In the genomic region with DNA sequence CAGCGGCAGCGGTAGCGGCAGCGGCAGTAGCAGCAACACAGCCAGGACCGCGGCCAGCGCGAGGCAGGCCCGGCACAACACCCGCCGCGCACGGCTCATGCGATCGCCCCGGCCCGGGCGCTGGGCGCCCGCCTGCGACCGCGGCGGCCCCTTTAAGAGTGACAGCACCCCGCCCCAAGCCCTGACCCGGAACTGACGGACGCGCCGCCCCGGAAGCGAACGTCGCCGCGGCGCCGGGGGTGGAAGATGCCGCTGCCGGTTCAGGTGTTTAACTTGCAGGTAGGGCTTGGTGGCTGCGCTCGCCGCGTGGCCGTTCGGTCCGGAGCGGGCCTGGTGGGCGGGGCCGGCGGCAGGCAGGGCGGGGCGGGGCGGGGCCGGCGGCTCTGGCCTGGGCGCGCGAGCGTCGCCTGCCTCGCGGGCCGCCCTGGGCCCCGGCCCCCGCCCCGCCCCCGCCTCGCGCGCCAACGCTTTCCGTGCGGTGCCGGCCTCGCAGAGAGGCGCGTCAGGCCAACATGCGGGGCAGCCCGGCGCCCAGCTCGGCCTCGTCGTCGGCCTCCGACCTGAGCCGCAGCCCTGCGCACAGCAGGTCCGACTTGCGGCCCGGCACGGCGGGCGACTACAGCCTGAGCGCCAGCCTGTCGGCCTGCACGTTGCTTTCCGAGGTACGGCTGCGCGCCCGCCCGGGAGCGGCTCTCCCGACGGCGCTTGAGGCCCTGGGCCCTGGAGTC, we compare ENCODE assay signal across 7 mouse cellular contexts. TPM values are rescaled to one million over a fixed set of nuclear protein-coding genes. Genes with fewer than 3 reads are reported as not detected.
A peak's percentile ranks its signal among the peaks of the same experiment; 100 is the strongest.
DNase-seq lines count a peak whose midpoint lies in the region; ATAC-seq and TF ChIP-seq lines count a peak whose summit lies in the region.

A gene (minus strand): TSS at position 144 of the 728 bp plus-strand sequence.
A gene (plus strand): TSS at position 209 of the 728 bp plus-strand sequence.

- H3K27me3 ChIP-seq in intestine, postnatal 0 days (replicated peaks; ENCODE audit: control insufficient read depth, insufficient read depth, low read length), result no peaks in the 10 kb centered on the region
- no peaks in the 10 kb centered on the region for H3K27me3 ChIP-seq in limb, embryonic 11.5 days (ENCODE audit: control insufficient read depth, insufficient read depth, low read length)
- H3K27me3 ChIP-seq in midbrain, embryonic 13.5 days, result no peaks in the 10 kb centered on the region

- TF ChIP-seq CTCF in intestine, postnatal 0 days (IDR thresholded peaks at IDR 0.05; ENCODE audit: low read depth), result no peak

- peaks cover 46% of the 10 kb centered on the region for H3K36me3 ChIP-seq in intestine, postnatal 0 days (ENCODE audit: control insufficient read depth, insufficient read depth)
- peaks cover 10% of the 10 kb centered on the region for H3K36me3 ChIP-seq in limb, embryonic 11.5 days (ENCODE audit: control insufficient read depth, insufficient read depth, low read length)
- H3K36me3 ChIP-seq in midbrain, embryonic 13.5 days, result peaks cover 60% of the 10 kb centered on the region

- no peaks in the 10 kb centered on the region for H3K9me3 ChIP-seq in intestine, postnatal 0 days (ENCODE audit: control insufficient read depth)
- no peaks in the 10 kb centered on the region for H3K9me3 ChIP-seq in limb, embryonic 11.5 days (ENCODE audit: control insufficient read depth, low read length)
- no peaks in the 10 kb centered on the region for H3K9me3 ChIP-seq in midbrain, embryonic 13.5 days

- under 1% methylated on average over 77 of the region's 107 CpGs for WGBS in intestine, postnatal 0 days
- WGBS in limb, embryonic 11.5 days, result under 1% methylated on average over 70 of the region's 107 CpGs
- under 1% methylated on average over 85 of the region's 107 CpGs for WGBS in midbrain, embryonic 13.5 days

- peak; percentile 74 for ATAC-seq in intestine, postnatal 0 days
- ATAC-seq in limb, embryonic 11.5 days (ENCODE audit: insufficient number of reproducible peaks, low FRiP score, low TSS enrichment, low read depth), result peak; percentile 63
- ATAC-seq in midbrain, embryonic 13.5 days, result peak; percentile 89

- peak; percentile 93 for DNase-seq in adrenal gland, adult 2 months
- peak; percentile 91 for DNase-seq in embryo, embryonic 11 days
- DNase-seq in gonadal fat pad, adult 2 months (ENCODE audit: low read depth), result no peak
- DNase-seq in limb, embryonic 11.5 days (ENCODE audit: low spot score), result peak; percentile 85
- DNase-seq in spleen, adult 18-20 months, result peak; percentile 67 to 80

- peak within 1 kb of the TSS; percentile 90 for H3K4me2 ChIP-seq in intestine, postnatal 0 days (replicated peaks; ENCODE audit: low read depth)
- H3K4me2 ChIP-seq in limb, embryonic 11.5 days (ENCODE audit: low read depth, severe bottlenecking), result peak within 1 kb of the TSS; percentile 96
- H3K4me2 ChIP-seq in midbrain, embryonic 13.5 days (replicated peaks), result peak within 1 kb of the TSS; percentile 100

- 0 out of 2 replicates have a peak, but pooled peaks cover 2% of the 10 kb centered on the region for H3K4me1 ChIP-seq in intestine, postnatal 0 days (replicated peaks; ENCODE audit: control insufficient read depth, insufficient read depth, low read length)
- peaks cover 12% of the 10 kb centered on the region for H3K4me1 ChIP-seq in limb, embryonic 11.5 days (ENCODE audit: control insufficient read depth, insufficient read depth, low read length)
- H3K4me1 ChIP-seq in midbrain, embryonic 13.5 days (replicated peaks), result peaks cover 30% of the 10 kb centered on the region

- H3K9ac ChIP-seq in intestine, postnatal 0 days (ENCODE audit: low read depth, low read length), result peak within 1 kb of the TSS; percentile 87
- H3K9ac ChIP-seq in limb, embryonic 11.5 days (ENCODE audit: low read length), result peak within 1 kb of the TSS; percentile 90
- peak within 1 kb of the TSS; percentile 95 for H3K9ac ChIP-seq in midbrain, embryonic 13.5 days (replicated peaks)

- H3K27ac ChIP-seq in intestine, postnatal 0 days (ENCODE audit: low read depth, low read length), result peak within 1 kb of the TSS; percentile 68
- peak within 1 kb of the TSS; percentile 52 for H3K27ac ChIP-seq in limb, embryonic 11.5 days (replicated peaks; ENCODE audit: low read depth, low read length)
- peak within 1 kb of the TSS; percentile 79 for H3K27ac ChIP-seq in midbrain, embryonic 13.5 days

- H3K4me3 ChIP-seq in intestine, postnatal 0 days (ENCODE audit: low read depth, low read length), result peak within 1 kb of the TSS; percentile 75
- peak within 1 kb of the TSS; percentile 96 for H3K4me3 ChIP-seq in limb, embryonic 11.5 days (ENCODE audit: low read depth, low read length)
- H3K4me3 ChIP-seq in midbrain, embryonic 13.5 days (replicated peaks), result peak within 1 kb of the TSS; percentile 99

RNA-seq across cellular contexts. Expression of the first gene that starts in this region (rescaled TPM):
- 10 to 100 TPM; 18.3 to 20.9 TPM for total RNA-seq in adrenal gland, adult 2 months (2021)
- polyA plus RNA-seq in adrenal gland, adult 2 months (2012; rRNA removed), result 91.6 and 95.4 TPM in 2 replicates
- polyA plus RNA-seq in gonadal fat pad, adult 2 months (2012; rRNA removed), result 35.8 and 37.8 TPM in 2 replicates
- polyA plus RNA-seq in intestine, postnatal 0 days (2015; fragmentation: Nextera tagmentation; extraction: Ambion mirVana), result 22.8 and 23.7 TPM in 2 replicates
- polyA plus RNA-seq in limb, embryonic 11.5 days (2014; fragmentation: Nextera tagmentation; extraction: Ambion mirVana), result 23.7 and 29.5 TPM in 2 replicates
- 84.6 TPM in 2 replicates for polyA plus RNA-seq in midbrain, embryonic 13.5 days (2015; fragmentation: Nextera tagmentation; extraction: Ambion mirVana)

RNA-seq across cellular contexts. Expression of the second gene that starts in this region (rescaled TPM):
- 100 to 1,000 TPM; 113 to 141 TPM for total RNA-seq in adrenal gland, adult 2 months (2021)
- polyA plus RNA-seq in adrenal gland, adult 2 months (2012; rRNA removed), result 161 and 178 TPM in 2 replicates
- 207 and 231 TPM in 2 replicates for polyA plus RNA-seq in gonadal fat pad, adult 2 months (2012; rRNA removed)
- 70.9 and 74.8 TPM in 2 replicates for polyA plus RNA-seq in intestine, postnatal 0 days (2015; fragmentation: Nextera tagmentation; extraction: Ambion mirVana)
- polyA plus RNA-seq in limb, embryonic 11.5 days (2014; fragmentation: Nextera tagmentation; extraction: Ambion mirVana), result 266 and 275 TPM in 2 replicates
- 268 and 273 TPM in 2 replicates for polyA plus RNA-seq in midbrain, embryonic 13.5 days (2015; fragmentation: Nextera tagmentation; extraction: Ambion mirVana)
